Mouse (Mus musculus) cerebellum, adult 2 months (tissue): ENCODE data around the gene Rgs16. TPM values are rescaled to one million over a fixed set of nuclear protein-coding genes. Genes with fewer than 3 reads are reported as not detected.

Experiments used
- DNase-seq, 2 experiments: peaks; one replicate each; pipeline ENCODE4 v3.0.0; 2021
- H3K27ac ChIP-seq: fragments of 200-500 bp; 2 replicates; pipeline ENCODE4 v1.5.1; 2012; ENCODE audit warnings: low read length, control low read depth, inconsistent platforms; ENCODE audit not compliant: insufficient read depth
- H3K27me3 ChIP-seq: fragments of 200-500 bp; 2 replicates; pipeline ENCODE4 v1.6.1; 2012; ENCODE audit warnings: inconsistent platforms, mild to moderate bottlenecking, low read length, moderate library complexity; ENCODE audit not compliant: control insufficient read depth, insufficient read depth
- H3K4me1 ChIP-seq: fragments of 200-500 bp; 2 replicates; pipeline ENCODE4 v1.6.1; 2011; ENCODE audit warnings: low read length; ENCODE audit not compliant: control insufficient read depth, insufficient read depth
- H3K4me3 ChIP-seq: fragments of 200-500 bp; replicated peaks from 2 replicates; pipeline ENCODE3; 2011; ENCODE audit warnings: mild to moderate bottlenecking, low read depth, low read length, control low read depth; ENCODE audit not compliant: insufficient read depth
- CTCF ChIP-seq: fragments of 200-500 bp; IDR thresholded peaks from 2 replicates; pipeline ENCODE4 v1.5.1; 2011; ENCODE audit warnings: low read depth, mild to moderate bottlenecking, control low read depth, low read length, moderate library complexity, borderline replicate concordance; ENCODE audit not compliant: insufficient read depth
- POLR2A ChIP-seq: fragments of 200-500 bp; IDR thresholded peaks from 2 replicates; pipeline ENCODE4 v1.6.1; 2011; ENCODE audit warnings: low read length, control low read depth, borderline replicate concordance; ENCODE audit not compliant: insufficient read depth
- WGBS: fragments of 180-500 bp; shearing (Covaris S2); methylation state at CpG from one replicate; pipeline ENCODE4 v1.1.7; 2018; 5-methylcytosine and 5-hydroxymethylcytosine counted together
- polyA plus RNA-seq: library from polyadenylated mRNA; depleted of rRNA; stranded (reverse); fragments of >200 nt; gene quantifications from 2 replicates; pipeline ENCODE4 v1.2.3, GENCODE M21; 2012; rRNA removed

The Rgs16 gene
- polyA plus RNA-seq, 1 experiment = 12.2 TPM

DNA sequence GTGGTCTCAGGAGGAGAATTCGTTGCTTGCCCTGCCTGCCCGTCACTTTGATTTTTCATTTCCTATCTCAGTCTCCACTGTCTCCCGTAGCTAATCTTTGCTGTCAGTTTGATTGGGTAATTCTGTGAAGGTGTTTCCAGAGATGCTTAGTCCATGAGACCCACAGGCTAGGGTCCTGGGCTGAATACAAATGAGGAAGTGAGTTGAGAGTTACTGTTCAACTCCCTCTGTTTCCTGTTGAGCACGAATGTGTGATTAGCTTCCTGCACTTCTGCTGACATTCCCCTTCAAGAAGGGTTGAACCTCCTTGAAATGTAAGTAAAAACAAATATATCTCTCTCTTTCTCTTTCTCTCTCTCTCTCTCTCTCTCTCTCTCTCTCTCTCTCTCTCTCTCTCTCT is 45.5 kb downstream of the Rgs16 start:
- TF ChIP-seq CTCF (no peak), POLR2A (no peak)
- Histone ChIP-seq H3K27ac (no peak overlapping the region), H3K4me3 (no peak overlapping the region), H3K27me3 (no peaks in the 10 kb centered on the region), H3K4me1 (no peaks in the 10 kb centered on the region)
- no peak for DNase-seq
- 62% methylated on average over 4 of the region's 4 CpGs for WGBS

DNA sequence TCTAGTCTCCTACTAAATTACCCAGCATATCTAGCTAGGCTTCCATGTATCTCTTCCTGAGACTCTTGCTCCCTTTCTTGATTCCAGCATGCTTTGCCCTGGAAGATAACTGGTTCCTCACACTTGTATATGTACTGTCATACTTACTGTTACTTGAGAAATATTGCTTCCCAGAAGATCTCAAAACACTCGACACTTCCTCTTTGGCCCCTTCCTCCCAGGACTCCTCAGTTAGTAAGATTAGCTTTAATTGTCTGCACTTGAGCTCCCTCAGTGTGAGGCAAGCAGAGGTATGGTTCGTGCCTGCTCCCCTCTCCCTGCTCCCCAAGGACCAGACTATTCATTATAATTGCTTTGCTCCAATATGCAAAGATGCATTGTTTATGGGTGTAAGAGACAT is 50.6 kb downstream of the Rgs16 start:
- no peak for DNase-seq
- H3K4me3 ChIP-seq = no peak overlapping the region
- H3K4me1 ChIP-seq = no peaks in the 10 kb centered on the region
- 72% methylated on average over 2 of the region's 2 CpGs for WGBS
- H3K27ac ChIP-seq = no peak overlapping the region
- TF ChIP-seq CTCF (no peak), POLR2A (no peak)
- H3K27me3 ChIP-seq = no peaks in the 10 kb centered on the region

DNA sequence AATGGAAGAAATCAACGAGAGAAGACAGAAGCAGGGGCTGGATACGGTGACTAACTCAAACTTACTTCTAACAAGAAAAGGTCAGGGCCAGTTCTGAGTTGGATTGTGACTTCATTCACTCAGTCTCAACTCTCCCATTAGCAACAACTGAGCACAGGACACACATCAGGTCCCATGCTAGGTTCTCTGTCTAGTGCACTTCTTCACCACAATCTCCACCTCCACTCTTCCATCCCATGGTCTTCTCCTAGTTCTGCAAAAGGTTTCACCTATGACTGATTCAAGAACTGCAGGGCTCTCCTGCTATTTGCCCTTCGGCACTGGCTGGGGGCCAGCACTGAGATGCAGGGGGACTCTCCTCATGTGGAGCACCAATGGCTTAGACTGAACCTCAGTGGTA is 54.1 kb downstream of the Rgs16 start:
- Histone ChIP-seq H3K4me3 (no peak overlapping the region), H3K4me1 (no peaks in the 10 kb centered on the region), H3K27ac (no peak overlapping the region), H3K27me3 (no peaks in the 10 kb centered on the region)
- 88% methylated on average over 3 of the region's 3 CpGs for WGBS
- no peak for TF ChIP-seq POLR2A
- no peak for DNase-seq

Other genes with a start within 250 kb of the Rgs16 start
- gene Npl, start 190.3 kb upstream of the Rgs16 start, polyA plus RNA-seq = 2.9 and 3.8 TPM in 2 replicates
- gene Rgs8, start 87.3 kb upstream of the Rgs16 start, polyA plus RNA-seq = 371 and 430 TPM in 2 replicates
- gene Rnasel, start 9.1 kb downstream of the Rgs16 start, polyA plus RNA-seq = 3.8 and 3.9 TPM in 2 replicates
- 0.70 and 0.78 TPM in 2 replicates for gene Rgsl1, start 103.8 kb downstream of the Rgs16 start, polyA plus RNA-seq
- gene Teddm1b, start 134.0 kb downstream of the Rgs16 start, polyA plus RNA-seq = not detected in 2 replicates
- not detected in 2 replicates for gene Teddm1a, start 151.4 kb downstream of the Rgs16 start, polyA plus RNA-seq
- gene Glul, start 159.6 kb downstream of the Rgs16 start, polyA plus RNA-seq = 1,343 and 1,402 TPM in 2 replicates
- 0.87 and 1.1 TPM in 2 replicates for gene Teddm2, start 159.9 kb downstream of the Rgs16 start, polyA plus RNA-seq